Mouse (Mus musculus) midbrain, embryonic 16.5 days (tissue): ENCODE measurements around the gene Cdkn2d. TPM values are rescaled to one million over a fixed set of nuclear protein-coding genes. Genes with fewer than 3 reads are reported as not detected.
"Not testable (repeated sequence)": the region's sequence is repeated elsewhere in the genome, so short reads cannot be mapped to it uniquely, and the experiment has no call there.

Source experiments
- ATAC-seq: fragments of 200-750 bp; cut with Nextera tagmentation; 2 replicates; pipeline ENCODE4 v1.8.0; 2017; ENCODE audit warnings: moderate TSS enrichment
- H3K27ac ChIP-seq: fragments of 300-500 bp; sonication (generic); 2 replicates; pipeline ENCODE4 v1.5.1; 2014; ENCODE audit warnings: mild to moderate bottlenecking, low read length, mixed read lengths
- H3K27me3 ChIP-seq: fragments of 300-500 bp; sonication (generic); 2 replicates; pipeline ENCODE4 v1.6.1; 2014; ENCODE audit warnings: low read depth, low read length, mixed read lengths; ENCODE audit not compliant: control insufficient read depth, insufficient read depth
- H3K36me3 ChIP-seq: fragments of 300-500 bp; sonication (generic); 2 replicates; pipeline ENCODE4 v1.6.1; 2014; ENCODE audit warnings: mild to moderate bottlenecking, low read length, moderate library complexity, mixed read lengths; ENCODE audit not compliant: control insufficient read depth, insufficient read depth
- H3K4me1 ChIP-seq: fragments of 300-500 bp; sonication (generic); 2 replicates; pipeline ENCODE4 v1.6.1; 2014; ENCODE audit warnings: mild to moderate bottlenecking, low read length, mixed read lengths; ENCODE audit not compliant: control insufficient read depth, insufficient read depth
- H3K4me2 ChIP-seq: fragments of 300-500 bp; sonication (generic); 2 replicates; pipeline ENCODE4 v1.6.1; 2014; ENCODE audit warnings: mild to moderate bottlenecking, low read length, mixed read lengths
- H3K4me3 ChIP-seq: fragments of 300-500 bp; sonication (generic); 2 replicates; pipeline ENCODE4 v1.5.1; 2014; ENCODE audit warnings: low read depth, mild to moderate bottlenecking, low read length, moderate library complexity, mixed read lengths
- H3K9ac ChIP-seq: fragments of 300-500 bp; sonication (generic); 2 replicates; pipeline ENCODE4 v1.6.1; 2014; ENCODE audit warnings: low read depth, low read length, mixed read lengths
- H3K9me3 ChIP-seq: fragments of 300-500 bp; sonication (generic); replicated peaks from 2 replicates; pipeline ENCODE4 v1.6.1; 2014; ENCODE audit warnings: mild to moderate bottlenecking, low read length, mixed read lengths; ENCODE audit not compliant: control insufficient read depth, poor library complexity, severe bottlenecking
- WGBS: fragments of 180-500 bp; shearing (Covaris S2); extraction: QIAGEN DNeasy Blood & Tissue Kit; methylation state at CpG from one replicate; pipeline ENCODE4 v1.1.7; 2014; 5-methylcytosine and 5-hydroxymethylcytosine counted together
- polyA plus RNA-seq: library from polyadenylated mRNA; unstranded; fragments of >200 nt; fragmentation: Nextera tagmentation; extraction: Ambion mirVana; gene quantifications from 2 replicates; pipeline ENCODE4 v1.2.1, GENCODE M21; 2015

Gene Cdkn2d
- polyA plus RNA-seq, 1 experiment from 2014 or later: 117 TPM

- Histone ChIP-seq H3K27ac (no peak overlapping the region), H3K4me2 (no peak overlapping the region), H3K4me1 (peaks cover 5% of the 10 kb centered on the region; the same call in 1 of the 2 replicates), H3K4me3 (no peak overlapping the region), H3K9me3 (no peaks in the 10 kb centered on the region), H3K27me3 (no peaks in the 10 kb centered on the region), H3K9ac (no peak overlapping the region), H3K36me3 (no peaks in the 10 kb centered on the region)
- ATAC-seq: no peak
- 77% methylated on average over 12 of the region's 12 CpGs for WGBS
Observed at GRCm38 (mm10) chr9:21331365-21332140, 40.3 kb upstream of the Cdkn2d start.

- no peak overlapping the region for H3K4me3 ChIP-seq
- peaks cover 5% of the 10 kb centered on the region; the same call in 1 of the 2 replicates for H3K4me1 ChIP-seq
- H3K36me3 ChIP-seq: no peaks in the 10 kb centered on the region
- H3K4me2 ChIP-seq: no peak overlapping the region
- no peak overlapping the region for H3K9ac ChIP-seq
- WGBS: 92% methylated on average over 10 of the region's 10 CpGs
- no peak overlapping the region for H3K27ac ChIP-seq
- no peak for ATAC-seq
- no peaks in the 10 kb centered on the region for H3K9me3 ChIP-seq
- H3K27me3 ChIP-seq: no peaks in the 10 kb centered on the region
Observed at GRCm38 (mm10) chr9:21329699-21330289, 38.6 kb upstream of the Cdkn2d start.

- no peak overlapping the region for H3K4me3 ChIP-seq
- H3K36me3 ChIP-seq: no peaks in the 10 kb centered on the region
- WGBS: 79% methylated on average over 3 of the region's 5 CpGs
- no peaks in the 10 kb centered on the region for H3K9me3 ChIP-seq
- H3K4me1 ChIP-seq: peaks cover 5% of the 10 kb centered on the region; the same call in 1 of the 2 replicates
- no peak overlapping the region for H3K9ac ChIP-seq
- no peak for ATAC-seq
- no peak overlapping the region for H3K4me2 ChIP-seq
- no peak overlapping the region for H3K27ac ChIP-seq
- H3K27me3 ChIP-seq: no peaks in the 10 kb centered on the region
Observed at GRCm38 (mm10) chr9:21329041-21329440, 37.8 kb upstream of the Cdkn2d start.

GRCm38 (mm10) chr9:21328041-21328440 is 36.8 kb upstream of the Cdkn2d start:
- no peak for ATAC-seq
- Histone ChIP-seq H3K9me3 (no peaks in the 10 kb centered on the region), H3K4me1 (peaks cover 5% of the 10 kb centered on the region; the same call in 1 of the 2 replicates), H3K27ac (no peak overlapping the region), H3K4me3 (no peak overlapping the region), H3K27me3 (no peaks in the 10 kb centered on the region), H3K4me2 (no peak overlapping the region), H3K9ac (no peak overlapping the region), H3K36me3 (no peaks in the 10 kb centered on the region)
- 85% methylated on average over 3 of the region's 3 CpGs for WGBS

- Histone ChIP-seq H3K4me2 (no peak overlapping the region), H3K36me3 (no peaks in the 10 kb centered on the region), H3K9me3 (no peaks in the 10 kb centered on the region), H3K27me3 (no peaks in the 10 kb centered on the region), H3K9ac (no peak overlapping the region), H3K4me1 (peaks cover 3% of the 10 kb centered on the region; the same call in 1 of the 2 replicates), H3K4me3 (no peak overlapping the region), H3K27ac (no peak overlapping the region)
- no peak for ATAC-seq
- 80% methylated on average over 3 of the region's 3 CpGs for WGBS
Observed at GRCm38 (mm10) chr9:21327569-21327968, 36.4 kb upstream of the Cdkn2d start.

GRCm38 (mm10) chr9:21324269-21324668 is 33.1 kb upstream of the Cdkn2d start:
- H3K27me3 ChIP-seq: no peaks in the 10 kb centered on the region
- no peaks in the 10 kb centered on the region for H3K9me3 ChIP-seq
- ATAC-seq: no peak
- no peak overlapping the region for H3K9ac ChIP-seq
- no peak overlapping the region for H3K4me3 ChIP-seq
- 93% methylated on average over 11 of the region's 11 CpGs for WGBS
- no peak overlapping the region for H3K4me2 ChIP-seq
- no peaks in the 10 kb centered on the region for H3K36me3 ChIP-seq
- peaks cover 13% of the 10 kb centered on the region for H3K4me1 ChIP-seq
- H3K27ac ChIP-seq: no peak overlapping the region

GRCm38 (mm10) chr9:21322917-21323297 is 31.7 kb upstream of the Cdkn2d start:
- not testable (repeated sequence) for H3K27ac ChIP-seq, H3K9ac ChIP-seq, H3K27me3 ChIP-seq, H3K4me3 ChIP-seq, H3K36me3 ChIP-seq, ATAC-seq, H3K4me2 ChIP-seq, H3K9me3 ChIP-seq
- 94% methylated on average over 8 of the region's 8 CpGs for WGBS
- H3K4me1 ChIP-seq: peaks cover 13% of the 10 kb centered on the region

GRCm38 (mm10) chr9:21322211-21322916 is 31.2 kb upstream of the Cdkn2d start:
- WGBS: 86% methylated on average over 19 of the region's 19 CpGs
- H3K4me1 ChIP-seq: peaks cover 13% of the 10 kb centered on the region
- H3K4me3 ChIP-seq: no peak overlapping the region
- H3K27ac ChIP-seq: no peak overlapping the region
- no peaks in the 10 kb centered on the region for H3K27me3 ChIP-seq
- H3K9me3 ChIP-seq: no peaks in the 10 kb centered on the region
- no peak for ATAC-seq
- H3K9ac ChIP-seq: no peak overlapping the region
- H3K36me3 ChIP-seq: no peaks in the 10 kb centered on the region
- peak overlapping the region; percentile 60; the same call in 1 of the 2 replicates for H3K4me2 ChIP-seq

GRCm38 (mm10) chr9:21321513-21321835 is 30.3 kb upstream of the Cdkn2d start:
- Histone ChIP-seq H3K27ac (no peak overlapping the region), H3K4me3 (peak overlapping the region; percentile 64), H3K27me3 (no peaks in the 10 kb centered on the region), H3K9me3 (no peaks in the 10 kb centered on the region), H3K4me2 (peak overlapping the region; percentile 60), H3K9ac (peak overlapping the region; percentile 80), H3K36me3 (no peaks in the 10 kb centered on the region), H3K4me1 (peaks cover 13% of the 10 kb centered on the region)
- 16% methylated on average over 6 of the region's 6 CpGs for WGBS
- no peak for ATAC-seq
